Mouse (Mus musculus) left cerebral cortex, postnatal 14 days (tissue): ENCODE results near the gene Npas2. TPM values are rescaled to one million over a fixed set of nuclear protein-coding genes. Genes with fewer than 3 reads are reported as not detected.

Experiments
- DNase-seq, 2 experiments: peaks; one replicate each; pipeline ENCODE4 v3.0.0; 2021 to 2022; ENCODE audit warnings: low spot score in 2 of 2, mixed read lengths in 1 of 2
- intact Hi-C: fragments of 180-260 bp; cut with DNase I; formaldehyde crosslinking; loops from one replicate; pipeline ENCODE4 v1.15.1; 2025
- microRNA-seq, 2 experiments: library from miRNA; unstranded; fragments of <30 nt; microRNA quantifications; one replicate each; pipeline ENCODE4 v1.2.0; 2022
- total RNA-seq, 2 experiments: library from RNA; stranded (reverse); gene quantifications; 2 replicates each; pipeline ENCODE4 v1.2.3; 2021

Npas2 gene
- total RNA-seq, 2 experiments from 2014 or later = 52.9 to 54.5 TPM

DNA sequence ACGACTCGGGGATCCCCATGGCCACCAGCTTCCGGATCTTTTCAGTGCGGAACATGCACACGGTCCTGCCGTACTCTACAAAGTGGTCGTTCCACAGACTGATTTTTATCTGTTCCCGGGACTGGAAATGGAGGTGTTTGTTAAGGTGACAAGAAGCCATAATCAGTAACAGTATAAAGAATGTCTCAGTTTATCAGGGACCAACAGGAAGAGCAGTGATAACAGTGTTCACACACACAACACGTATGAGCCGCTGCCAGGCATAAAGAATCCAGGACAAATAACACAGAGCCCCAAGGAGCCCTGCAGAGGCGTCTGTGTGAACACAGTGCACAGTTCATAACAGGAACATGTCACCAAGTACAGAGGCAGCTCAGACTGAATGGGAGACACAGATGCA, 195.8 kb downstream of the Npas2 start:
- no peak for DNase-seq

DNA sequence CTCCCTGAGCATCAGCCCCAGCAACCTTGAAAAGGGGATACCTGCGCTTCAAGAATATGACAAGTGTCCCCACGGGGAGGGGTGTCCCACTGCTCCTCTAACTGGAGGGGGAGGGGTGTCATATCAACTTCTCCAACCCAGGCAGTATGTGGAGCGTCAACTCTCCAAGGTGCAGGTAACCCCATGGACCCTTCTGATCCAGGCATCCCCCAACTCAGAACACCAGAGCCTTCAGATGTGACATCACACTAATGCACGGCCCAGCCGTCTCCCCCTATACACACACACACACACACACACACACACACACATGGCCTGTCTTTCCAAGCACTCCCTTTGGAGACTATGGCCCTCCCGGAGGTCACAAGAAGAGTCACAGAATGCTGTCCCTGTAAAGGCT, 198.1 kb downstream of the Npas2 start:
- intact Hi-C loops = loop anchor here (5.0 kb wide), 2 partner anchors 111 to 131 kb away; no protein-coding TSS in a partner anchor

More for the DNA sequence above, 195.8 kb downstream of the Npas2 start:
- intact Hi-C loops = no loop called here

DNA sequence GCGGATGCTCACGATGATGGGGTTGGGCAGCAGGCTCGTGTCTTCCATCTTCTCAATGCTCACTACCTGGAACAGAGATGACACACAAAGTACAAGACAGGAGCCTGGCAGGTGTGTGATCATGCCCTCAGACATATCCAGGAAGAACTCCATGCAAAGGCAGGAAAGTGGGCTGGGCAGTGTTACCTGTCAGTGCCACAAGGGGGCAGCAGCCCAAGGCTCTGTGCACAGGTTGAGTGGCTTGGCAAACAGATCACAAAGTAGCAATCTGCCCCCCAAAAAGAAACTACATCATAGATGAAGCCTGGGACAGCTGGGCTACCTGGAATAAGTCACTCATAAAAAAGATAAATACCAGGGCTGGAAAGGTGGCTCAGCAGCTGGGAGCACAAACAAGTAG, 198.7 kb downstream of the Npas2 start:
- intact Hi-C loops = loop anchor here (5.0 kb wide), 2 partner anchors 110 to 130 kb away; no protein-coding TSS in a partner anchor
- DNase-seq = peak; percentile 77 to 87

More for the DNA sequence above, 198.1 kb downstream of the Npas2 start:
- DNase-seq = no peak

DNA sequence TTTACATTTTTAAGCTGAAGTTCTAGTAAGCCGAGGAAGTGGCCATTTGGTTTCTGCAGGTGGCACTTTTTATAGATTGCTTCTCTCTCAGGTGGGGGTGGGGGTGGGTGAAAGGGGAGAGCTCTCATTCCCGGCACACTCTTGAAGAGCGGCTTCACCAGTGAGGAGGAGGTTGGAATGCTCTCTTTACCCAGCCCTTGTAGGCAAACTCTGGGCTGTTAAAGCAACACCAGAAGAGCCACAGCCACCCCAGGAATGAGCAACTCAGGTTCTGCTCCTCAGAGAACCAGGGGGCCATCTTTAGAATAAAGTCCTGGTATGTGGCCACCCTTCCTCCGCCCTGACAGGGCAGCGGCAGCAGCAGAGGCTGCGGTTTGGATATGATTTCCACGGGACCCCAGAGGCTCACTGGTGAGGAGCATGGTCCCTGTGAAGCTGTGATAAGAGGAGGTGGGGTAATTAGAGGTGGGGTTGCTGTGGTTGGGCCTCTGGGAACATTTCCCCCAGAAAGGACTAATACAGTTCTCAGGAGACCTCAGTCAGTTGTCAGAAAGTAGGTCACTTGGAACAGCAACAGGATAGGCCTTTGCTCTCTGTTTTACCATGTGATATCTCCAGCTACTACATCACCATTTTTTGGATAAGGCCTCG, 199.8 kb downstream of the Npas2 start:
- no peak for DNase-seq
- intact Hi-C loops = loop anchor here (5.0 kb wide), 2 partner anchors 109 to 129 kb away; no protein-coding TSS in a partner anchor

DNA sequence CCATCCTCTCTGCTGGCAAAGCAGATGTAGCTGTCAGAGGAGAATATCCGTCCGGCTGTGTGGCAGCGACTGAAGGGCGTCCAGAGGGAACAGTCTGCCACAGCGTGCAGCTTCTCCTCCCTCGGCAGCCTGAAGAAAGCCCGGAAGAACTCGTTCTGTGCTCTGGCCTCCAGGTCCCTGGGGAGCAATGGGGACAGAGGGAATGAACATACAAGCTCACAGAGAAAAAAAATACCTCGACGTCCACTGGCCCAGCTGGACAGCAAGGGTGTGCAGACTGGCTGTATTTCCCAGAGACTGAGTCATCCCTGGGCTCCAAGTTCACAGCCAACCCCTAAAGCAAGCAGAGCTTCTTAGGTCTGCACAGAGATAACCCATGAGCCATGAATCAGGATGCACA, 200.6 kb downstream of the Npas2 start:
- intact Hi-C loops = loop anchor here (5.0 kb wide), 2 partner anchors 108 to 128 kb away; no protein-coding TSS in a partner anchor
- no peak for DNase-seq

DNA sequence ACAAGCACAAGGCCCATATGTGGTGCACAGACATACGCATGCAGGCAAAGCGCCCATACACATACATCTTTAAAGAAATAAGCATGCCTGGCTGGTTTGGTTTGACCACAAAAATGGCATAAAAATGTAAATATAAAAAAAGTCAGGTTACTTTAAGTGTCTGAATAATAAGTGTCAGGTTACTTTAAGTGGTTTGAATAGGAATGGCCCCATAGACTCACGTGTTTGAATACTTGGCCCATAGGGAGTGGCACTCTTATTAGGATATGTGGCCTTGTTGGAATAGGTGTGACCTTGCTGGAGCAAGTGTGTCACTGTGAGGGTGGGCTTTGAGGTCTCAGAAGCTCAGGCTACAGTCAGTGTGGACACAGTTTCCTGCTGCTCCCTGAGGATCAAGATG, 201.1 kb downstream of the Npas2 start:
- intact Hi-C loops = loop anchor here (5.0 kb wide), 2 partner anchors 108 to 128 kb away; no protein-coding TSS in a partner anchor
- DNase-seq = no peak

DNA sequence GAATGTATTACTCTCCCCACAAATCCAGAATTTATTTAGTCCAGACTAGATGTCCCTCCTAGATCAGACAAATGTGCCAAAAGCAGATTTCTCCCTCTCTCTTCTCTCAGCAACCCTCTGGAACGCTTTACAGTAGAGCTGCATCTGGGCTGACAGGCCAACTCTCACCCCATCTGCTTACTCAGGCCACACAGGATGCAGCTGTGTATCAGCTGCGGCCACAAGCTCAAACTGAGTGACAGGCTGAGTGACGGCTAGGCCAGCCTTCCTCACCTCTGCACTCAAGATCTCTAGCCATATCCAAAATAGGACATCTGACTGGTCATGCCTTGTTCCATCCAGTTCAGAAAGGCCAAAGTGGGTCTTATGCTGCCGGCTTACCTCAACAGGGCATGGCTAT, 202.8 kb downstream of the Npas2 start:
- intact Hi-C loops = no loop called here
- DNase-seq = no peak

DNA sequence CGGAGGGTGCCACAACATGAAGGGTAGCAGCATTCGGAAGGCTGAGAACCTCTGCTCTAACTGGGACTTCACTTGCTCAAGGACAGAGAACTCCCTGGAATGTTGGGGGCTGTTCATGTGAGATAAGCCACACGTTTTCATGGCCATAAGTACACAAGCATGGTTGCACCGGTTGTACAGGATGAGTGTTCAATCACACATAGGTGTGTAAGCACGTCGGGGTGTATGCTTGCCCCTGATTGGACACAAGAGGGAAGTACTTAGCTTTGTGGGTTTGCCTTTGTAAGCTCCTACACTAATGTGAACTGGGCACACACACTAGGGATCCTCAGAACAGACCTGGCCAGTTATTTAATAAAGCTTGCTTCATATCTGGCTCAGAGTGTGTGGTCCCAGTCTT, 204.8 kb downstream of the Npas2 start:
- DNase-seq = no peak
- intact Hi-C loops = no loop called here

DNA sequence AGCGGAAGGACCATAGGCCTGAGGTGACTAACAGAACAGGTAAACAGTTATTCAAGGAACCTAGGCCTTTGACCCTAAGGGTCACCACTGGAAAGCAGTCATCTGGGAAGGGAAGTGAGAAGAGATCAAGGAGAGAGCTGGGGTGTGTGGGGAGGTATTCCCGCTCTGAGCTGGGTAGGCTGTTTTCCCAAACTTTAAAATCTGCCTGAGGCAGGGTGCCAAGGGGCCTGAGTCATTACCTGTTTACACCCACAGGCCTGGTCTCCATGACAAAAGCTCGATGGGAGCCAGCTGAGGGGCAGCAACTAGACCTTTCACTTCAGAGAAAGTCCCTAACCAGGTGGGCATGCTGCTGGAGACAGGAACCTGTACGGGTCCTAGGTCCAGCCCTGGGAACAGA, 205.7 kb downstream of the Npas2 start:
- no peak for DNase-seq
- intact Hi-C loops = no loop called here

DNA sequence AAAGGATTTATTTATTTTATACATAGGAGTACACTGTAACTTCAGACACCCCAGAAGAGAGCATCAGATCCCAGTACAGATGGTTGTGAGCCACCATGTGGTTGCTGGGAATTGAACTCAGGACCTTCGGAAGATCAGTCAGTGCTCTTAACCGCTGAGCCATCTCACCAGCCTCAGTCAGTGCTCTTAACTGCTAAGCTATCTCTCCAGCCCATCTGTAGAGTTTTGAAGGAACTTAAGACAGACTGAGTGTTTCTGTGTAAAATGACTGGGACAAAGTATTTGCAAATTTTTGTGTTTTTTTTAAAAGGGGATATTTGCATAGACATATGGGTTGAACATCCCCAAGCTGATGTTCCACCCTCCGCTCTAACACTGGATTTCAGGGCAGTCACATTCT, 206.6 kb downstream of the Npas2 start:
- intact Hi-C loops = no loop called here

DNA sequence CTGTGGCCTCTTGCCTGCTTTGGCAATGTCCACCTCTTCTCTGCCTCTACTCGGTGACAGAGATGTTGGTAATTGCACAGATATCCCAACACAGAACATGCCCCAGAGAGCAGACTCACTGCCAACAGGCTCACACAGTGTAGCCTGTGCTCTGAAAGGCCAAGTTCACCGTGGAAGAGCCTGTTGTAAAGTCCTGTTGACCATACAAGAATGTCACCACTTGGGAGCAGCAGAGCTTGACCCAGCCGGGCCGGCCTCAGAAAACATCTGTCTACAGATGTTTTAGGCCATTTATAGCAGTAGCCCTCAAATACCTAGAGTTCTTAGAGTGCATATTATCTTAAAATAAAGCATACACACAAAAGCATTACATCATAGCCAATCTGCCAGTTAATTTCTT, 213.6 kb downstream of the Npas2 start:
- intact Hi-C loops = no loop called here
- no peak for DNase-seq

More for the DNA sequence above, 206.6 kb downstream of the Npas2 start:
- no peak for DNase-seq

DNA sequence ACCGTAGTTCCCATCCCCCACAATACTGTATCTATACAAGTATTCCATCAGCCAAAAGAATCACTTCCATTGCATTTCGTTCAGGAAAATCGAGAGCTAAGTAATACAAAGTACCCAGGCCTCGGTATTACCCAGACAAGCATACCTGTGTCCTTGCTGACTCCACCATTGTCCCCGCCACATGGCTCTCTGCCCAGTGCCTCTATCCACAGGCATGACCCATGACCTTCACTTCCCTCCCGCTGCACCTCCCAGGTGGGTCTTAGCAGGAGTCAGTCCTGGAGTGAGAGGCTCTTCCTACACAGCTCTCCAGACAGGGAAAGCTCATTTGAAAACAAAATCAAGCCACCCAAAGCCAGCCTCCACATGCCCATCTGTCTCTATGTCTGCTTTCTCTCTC, 214.6 kb downstream of the Npas2 start:
- DNase-seq = no peak
- intact Hi-C loops = no loop called here

DNA sequence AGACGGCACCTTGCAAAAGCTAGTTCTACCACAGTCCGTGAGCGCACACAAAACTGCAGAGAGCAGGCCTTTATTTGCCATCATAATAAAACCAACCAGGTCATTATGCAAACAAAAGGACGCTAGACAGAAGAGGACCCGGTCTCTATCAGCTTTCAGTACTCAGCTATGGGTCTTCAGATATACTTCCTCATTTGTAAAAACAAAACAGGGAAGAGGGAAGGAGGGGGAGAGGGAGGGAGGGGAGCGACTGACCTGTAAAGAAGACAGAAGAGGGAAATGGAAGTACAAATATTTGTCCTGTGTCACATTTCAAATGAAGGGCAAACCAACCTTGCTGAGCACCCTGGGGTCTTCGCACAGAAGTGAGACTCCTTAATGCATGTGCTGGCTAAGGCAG, 215.1 kb downstream of the Npas2 start:
- intact Hi-C loops = no loop called here

DNA sequence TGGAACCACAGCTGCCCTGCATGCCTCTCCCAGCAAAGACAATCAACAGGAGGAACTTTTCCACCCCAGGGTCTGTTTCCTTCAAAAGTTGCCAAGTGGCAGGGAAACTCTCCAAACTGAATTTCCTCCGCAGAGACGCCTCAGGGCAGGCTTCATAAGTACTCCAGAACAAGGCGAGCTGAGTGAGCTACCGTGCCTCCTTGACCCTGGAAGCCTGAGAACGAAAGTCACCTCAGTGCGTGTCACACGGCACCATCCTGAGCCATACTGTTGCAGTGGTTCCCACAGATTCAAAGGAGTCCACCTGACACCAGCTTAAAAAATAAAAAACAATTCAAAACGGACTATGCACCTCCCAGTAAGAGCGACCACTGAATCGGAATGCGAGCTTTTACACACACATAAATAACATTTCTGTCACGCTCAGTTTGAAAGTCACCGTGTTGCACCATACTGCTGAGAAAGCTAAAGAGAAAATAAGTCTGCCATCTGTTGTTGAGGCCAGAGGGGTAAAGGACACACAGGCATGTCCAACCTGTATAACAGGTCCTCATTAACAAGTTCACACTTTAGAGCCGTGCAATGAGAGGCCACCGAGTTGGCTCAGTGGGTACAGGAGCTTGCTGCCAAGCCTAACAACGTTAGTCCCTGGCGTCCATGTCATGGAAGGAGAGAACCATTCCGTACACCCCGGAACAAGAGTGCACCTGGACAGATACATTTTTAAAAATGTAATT, 216.7 kb downstream of the Npas2 start:
- intact Hi-C loops = no loop called here
- no peak for DNase-seq

More for the DNA sequence above, 215.1 kb downstream of the Npas2 start:
- no peak for DNase-seq

Small RNA genes within 50 kb of the gene (microRNA-seq; reads per million reads assigned to microRNA genes)
- gene Mir6349 = 0 reads per million in 2 experiments

Other genes with a start within 250 kb of the Npas2 start
- 10 to 100 TPM; 38.2 to 38.4 TPM for gene Pdcl3, start 208.1 kb upstream of the Npas2 start, total RNA-seq
- 100 to 1,000 TPM; 398 to 437 TPM for gene Rpl31, start 174.1 kb downstream of the Npas2 start, total RNA-seq